Comparison of ENCODE assay signal across 18 mouse cellular contexts in the genomic region with DNA sequence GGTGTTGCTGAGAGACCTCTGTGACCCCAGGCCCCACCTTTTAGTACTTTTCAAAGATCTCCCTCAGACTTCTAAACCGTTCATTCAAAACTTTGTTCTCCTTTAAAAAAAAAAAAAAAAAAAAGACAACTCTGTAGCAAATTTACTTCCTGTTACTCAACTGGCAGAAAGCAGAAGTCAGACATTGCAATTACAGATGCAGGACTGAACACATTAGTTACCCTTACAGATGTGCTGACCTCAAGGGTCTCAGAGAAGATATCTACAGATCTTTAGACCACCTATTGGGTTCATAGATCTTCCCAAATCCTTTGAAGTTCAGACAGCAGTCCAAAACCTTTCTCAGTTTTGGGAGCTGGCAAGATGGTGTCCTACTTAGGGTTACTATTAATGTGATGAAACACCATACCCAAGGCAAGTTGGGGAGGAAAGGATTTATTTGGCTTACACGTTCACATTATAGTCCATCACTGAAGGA. TPM values are rescaled to one million over a fixed set of nuclear protein-coding genes. Genes with fewer than 3 reads are reported as not detected.
DNase-seq lines count a peak whose midpoint lies in the region; ATAC-seq and TF ChIP-seq lines count a peak whose summit lies in the region.
"Had no signal": no experiment of that assay in that cellular context is flagged by ENCODE, and none has a peak within 500 bp of the region (broad histone marks: within the 10 kb centered on the region; RNA-seq: fewer than 3 reads in every experiment).

No protein-coding gene starts in this region.

- H3K4me3 ChIP-seq in heart, embryonic 16.5 days (ENCODE audit: low read length) = no peak overlapping the region
- no peak overlapping the region for H3K4me3 ChIP-seq in bone marrow, adult 2 months (replicated peaks; ENCODE audit: control insufficient read depth, low read depth, low read length)
- H3K4me3 ChIP-seq: embryonic facial prominence, embryonic 10.5 days; forebrain, embryonic 13.5 days; heart, embryonic 13.5 days; limb, embryonic 15.5 days; lung, embryonic 15.5 days; myocyte had no signal

- no peaks in the 10 kb centered on the region for H3K9me3 ChIP-seq in heart, embryonic 16.5 days (replicated peaks; ENCODE audit: control insufficient read depth, low read length)
- H3K9me3 ChIP-seq: embryonic facial prominence, embryonic 10.5 days; forebrain, embryonic 13.5 days; limb, embryonic 15.5 days; lung, embryonic 15.5 days had no signal

- no peak for TF ChIP-seq CTCF in bone marrow, adult 2 months (IDR thresholded peaks at IDR 0.05; ENCODE audit: control insufficient read depth, insufficient read depth, low read length)

- WGBS in heart, embryonic 16.5 days = 68% methylated on average over 2 of the region's 2 CpGs
- WGBS in bone marrow, adult 2 months = 4% methylated on average over 2 of the region's 2 CpGs

- DNase-seq in heart, postnatal 36 days = no peak
- DNase-seq in 416B (ENCODE audit: low read depth) = peak; percentile 83
- DNase-seq in adrenal gland, adult 18-20 months (ENCODE audit: low spot score in 2 of 2) = no peak
- DNase-seq in thymus, postnatal 10 days (ENCODE audit: low spot score in 2 of 2) = no peak
- DNase-seq: cerebellum, postnatal 14 days; layer of hippocampus, postnatal 36 days had no signal

- peaks cover 13% of the 10 kb centered on the region for H3K4me1 ChIP-seq in heart, embryonic 16.5 days (ENCODE audit: control insufficient read depth, insufficient read depth, low read length)
- peaks cover 3% of the 10 kb centered on the region; the same call in 1 of the 2 replicates for H3K4me1 ChIP-seq in bone marrow, adult 2 months (ENCODE audit: control insufficient read depth, insufficient read depth, low read length)
- H3K4me1 ChIP-seq: embryonic facial prominence, embryonic 10.5 days; forebrain, embryonic 13.5 days had no signal

- H3K27me3 ChIP-seq in heart, embryonic 16.5 days (ENCODE audit: control insufficient read depth, insufficient read depth, low read length) = no peaks in the 10 kb centered on the region
- H3K27me3 ChIP-seq: forebrain, embryonic 13.5 days; heart, embryonic 13.5 days; limb, embryonic 15.5 days; lung, embryonic 15.5 days had no signal

- intact Hi-C loops in heart, postnatal 36 days (cut with DNase I) = no loop called here

- no peak overlapping the region for H3K4me2 ChIP-seq in heart, embryonic 16.5 days (ENCODE audit: low read depth, low read length)
- H3K4me2 ChIP-seq: forebrain, embryonic 13.5 days; heart, embryonic 13.5 days; hindbrain, embryonic 14.5 days; limb, embryonic 15.5 days; lung, embryonic 15.5 days had no signal

- no peak for ATAC-seq in heart, embryonic 16.5 days (replicated peaks; ENCODE audit: extremely low read depth, insufficient read depth, low FRiP score)
- peak; percentile 59 for ATAC-seq in megakaryocyte progenitor cell, adult 5-6 weeks (replicated peaks; ENCODE audit: poor library complexity)
- ATAC-seq in frontal cortex, adult (ENCODE audit: low TSS enrichment) = no peak
- ATAC-seq: forebrain, embryonic 13.5 days had no signal

- TF ChIP-seq POLR2A in bone marrow, adult 2 months (IDR thresholded peaks at IDR 0.05; ENCODE audit: borderline replicate concordance, control insufficient read depth, low read depth, low read length) = no peak

- 0 out of 2 replicates have a peak overlapping the region, but pooled peaks have one; percentile 28 for H3K27ac ChIP-seq in heart, embryonic 16.5 days (ENCODE audit: low read length)
- H3K27ac ChIP-seq in bone marrow, adult 2 months (ENCODE audit: control insufficient read depth, insufficient read depth, low read depth, low read length, poor library complexity) = peak overlapping the region; percentile 85
- H3K27ac ChIP-seq: embryonic facial prominence, embryonic 10.5 days; forebrain, embryonic 13.5 days; hindbrain, embryonic 14.5 days; kidney, postnatal 0 days; limb, embryonic 15.5 days; lung, embryonic 15.5 days had no signal

- H3K36me3 ChIP-seq in heart, embryonic 16.5 days (ENCODE audit: control insufficient read depth, insufficient read depth) = no peaks in the 10 kb centered on the region
- H3K36me3 ChIP-seq: embryonic facial prominence, embryonic 10.5 days; heart, embryonic 13.5 days; limb, embryonic 15.5 days; lung, embryonic 15.5 days had no signal

- H3K9ac ChIP-seq in heart, embryonic 16.5 days (ENCODE audit: low read length) = no peak overlapping the region
- H3K9ac ChIP-seq: forebrain, embryonic 13.5 days; heart, embryonic 13.5 days; hindbrain, embryonic 14.5 days; limb, embryonic 15.5 days; lung, embryonic 15.5 days had no signal

RNA-seq across cellular contexts. Expression of a gene that starts 25.2 kb away (rescaled TPM):
- 98.0 and 107 TPM in 2 replicates for polyA plus RNA-seq in heart, embryonic 16.5 days (2015; fragmentation: Nextera tagmentation; extraction: Ambion mirVana)
- total RNA-seq in heart, postnatal 36 days (2021) = 10 to 100 TPM; 30.9 to 34.6 TPM
- 17.7 and 21.1 TPM in 2 replicates for polyA plus RNA-seq in bone marrow, adult 2 months (2011; ENCODE audit: insufficient read depth, insufficient read length, low replicate concordance, missing spikeins)
- 66.3 and 70.5 TPM in 2 replicates for total RNA-seq in megakaryocyte progenitor cell, adult 5-6 weeks (2015)
- total RNA-seq in megakaryocyte progenitor cell, adult 5-6 weeks (2017) = 71.7 and 80.0 TPM in 2 replicates
- 10 to 100 TPM; 57.6 to 61.0 TPM for total RNA-seq in adrenal gland, adult 18-20 months (2021)

RNA-seq across cellular contexts. Expression of a gene that starts 42.0 kb away (rescaled TPM):
- 448 and 521 TPM in 2 replicates for polyA plus RNA-seq in heart, embryonic 16.5 days (2015; fragmentation: Nextera tagmentation; extraction: Ambion mirVana)
- total RNA-seq in heart, postnatal 36 days (2021) = 100 to 1,000 TPM; 379 to 384 TPM
- 16.2 and 16.6 TPM in 2 replicates for polyA plus RNA-seq in bone marrow, adult 2 months (2011; ENCODE audit: insufficient read depth, insufficient read length, low replicate concordance, missing spikeins)
- 23.1 and 27.3 TPM in 2 replicates for total RNA-seq in megakaryocyte progenitor cell, adult 5-6 weeks (2015)
- total RNA-seq in megakaryocyte progenitor cell, adult 5-6 weeks (2017) = 20.0 and 20.4 TPM in 2 replicates
- total RNA-seq in adrenal gland, adult 18-20 months (2021) = 100 to 1,000 TPM; 121 to 137 TPM

Comparison
In these comparisons a context has a peak if more than half of its experiments do, and no peak if none do; other contexts are left out.
1. RNA of a gene that starts 42.0 kb away (total RNA-seq): 379 to 384 TPM in heart, postnatal 36 days and 121 to 137 TPM in adrenal gland, adult 18-20 months; 20.0 to 27.3 TPM in megakaryocyte progenitor cell, adult 5-6 weeks; every median in the first group is over 4 times any median in the second.